Mouse (Mus musculus) embryonic facial prominence, embryonic 15.5 days (tissue): ENCODE measurements around the gene Ppme1. TPM values are rescaled to one million over a fixed set of nuclear protein-coding genes. Genes with fewer than 3 reads are reported as not detected.

ENCODE experiments used
- ATAC-seq: fragments of 200-750 bp; cut with Nextera tagmentation; 2 replicates; pipeline ENCODE4 v1.8.0; 2017; ENCODE audit warnings: low read depth, moderate TSS enrichment; ENCODE audit not compliant: insufficient number of reproducible peaks, low FRiP score, low TSS enrichment
- H3K27ac ChIP-seq: fragments of 300-500 bp; sonication (generic); replicated peaks from 2 replicates; pipeline ENCODE4 v1.5.1; 2015; ENCODE audit warnings: mild to moderate bottlenecking, inconsistent platforms
- H3K27me3 ChIP-seq: fragments of 300-500 bp; sonication (generic); 2 replicates; pipeline ENCODE4 v1.6.1; 2015; ENCODE audit warnings: inconsistent platforms
- H3K36me3 ChIP-seq: fragments of 300-500 bp; sonication (generic); 2 replicates; pipeline ENCODE4 v1.6.1; 2015; ENCODE audit warnings: mild to moderate bottlenecking, inconsistent platforms
- H3K4me1 ChIP-seq: fragments of 300-500 bp; sonication (generic); 2 replicates; pipeline ENCODE4 v1.6.1; 2015; ENCODE audit warnings: inconsistent platforms
- H3K4me2 ChIP-seq: fragments of 300-500 bp; sonication (generic); replicated peaks from 2 replicates; pipeline ENCODE4 v1.6.1; 2015; ENCODE audit warnings: mild to moderate bottlenecking, inconsistent platforms
- H3K4me3 ChIP-seq: fragments of 300-500 bp; sonication (generic); replicated peaks from 2 replicates; pipeline ENCODE4 v1.5.1; 2015; ENCODE audit warnings: mild to moderate bottlenecking, inconsistent platforms
- H3K9ac ChIP-seq: fragments of 300-500 bp; sonication (generic); 2 replicates; pipeline ENCODE4 v1.6.1; 2015; ENCODE audit warnings: inconsistent platforms
- H3K9me3 ChIP-seq: fragments of 300-500 bp; sonication (generic); replicated peaks from 2 replicates; pipeline ENCODE4 v1.6.1; 2016; ENCODE audit warnings: inconsistent platforms
- WGBS: fragments of 180-500 bp; shearing (Covaris S2); methylation state at CpG from one replicate; pipeline ENCODE4 v1.1.7; 2015; 5-methylcytosine and 5-hydroxymethylcytosine counted together
- polyA plus RNA-seq: library from polyadenylated mRNA; unstranded; fragments of >200 nt; fragmentation: Nextera tagmentation; extraction: Ambion mirVana; gene quantifications from 2 replicates; pipeline ENCODE4 v1.2.1, GENCODE M21; 2015

Gene Ppme1
- polyA plus RNA-seq, 1 experiment from 2014 or later, result 59.7 TPM

- no peaks in the 10 kb centered on the region for H3K9me3 ChIP-seq
- no peaks in the 10 kb centered on the region for H3K4me1 ChIP-seq
- no peak overlapping the region for H3K27ac ChIP-seq
- H3K36me3 ChIP-seq, result peaks cover 38% of the 10 kb centered on the region
- H3K4me3 ChIP-seq, result no peak overlapping the region
- no peak for ATAC-seq
- H3K27me3 ChIP-seq, result no peaks in the 10 kb centered on the region
- 71% methylated on average over 2 of the region's 2 CpGs for WGBS
- H3K4me2 ChIP-seq, result no peak overlapping the region
- no peak overlapping the region for H3K9ac ChIP-seq
These were observed 6.2 kb upstream of the Ppme1 start for GRCm38 (mm10) chr7:100378257-100378656.

GRCm38 (mm10) chr7:100372452-100372980 lies 409 bp upstream of the Ppme1 start:
- Histone ChIP-seq H3K27me3 (no peaks in the 10 kb centered on the region), H3K4me2 (peak overlapping the region; percentile 56), H3K4me3 (peak overlapping the region; percentile 69), H3K27ac (peak overlapping the region; percentile 87), H3K9me3 (no peaks in the 10 kb centered on the region), H3K36me3 (peaks cover 21% of the 10 kb centered on the region), H3K9ac (peak overlapping the region; percentile 45), H3K4me1 (peaks cover 11% of the 10 kb centered on the region)
- 4% methylated on average over 17 of the region's 17 CpGs for WGBS
- no peak for ATAC-seq

GRCm38 (mm10) chr7:100364888-100365287 lies 7.2 kb downstream of the Ppme1 start:
- Histone ChIP-seq H3K27ac (no peak overlapping the region), H3K4me1 (peaks cover 4% of the 10 kb centered on the region; the same call in 1 of the 2 replicates), H3K9ac (no peak overlapping the region), H3K36me3 (no peaks in the 10 kb centered on the region), H3K27me3 (no peaks in the 10 kb centered on the region), H3K9me3 (no peaks in the 10 kb centered on the region), H3K4me2 (no peak overlapping the region), H3K4me3 (no peak overlapping the region)
- ATAC-seq, result no peak
- WGBS, result 44% methylated on average over 6 of the region's 6 CpGs

GRCm38 (mm10) chr7:100363162-100363561 lies 8.9 kb downstream of the Ppme1 start:
- WGBS, result 74% methylated on average over 2 of the region's 2 CpGs
- no peak overlapping the region for H3K27ac ChIP-seq
- H3K4me2 ChIP-seq, result no peak overlapping the region
- no peak overlapping the region for H3K9ac ChIP-seq
- H3K4me1 ChIP-seq, result peaks cover 4% of the 10 kb centered on the region; the same call in 1 of the 2 replicates
- ATAC-seq, result no peak
- H3K9me3 ChIP-seq, result no peaks in the 10 kb centered on the region
- H3K27me3 ChIP-seq, result no peaks in the 10 kb centered on the region
- no peak overlapping the region for H3K4me3 ChIP-seq
- no peaks in the 10 kb centered on the region for H3K36me3 ChIP-seq

- Histone ChIP-seq H3K27ac (no peak overlapping the region), H3K4me1 (no peaks in the 10 kb centered on the region), H3K4me2 (no peak overlapping the region), H3K4me3 (no peak overlapping the region), H3K9me3 (no peaks in the 10 kb centered on the region), H3K36me3 (no peaks in the 10 kb centered on the region), H3K9ac (no peak overlapping the region), H3K27me3 (no peaks in the 10 kb centered on the region)
- ATAC-seq, result no peak
These were observed 14.3 kb downstream of the Ppme1 start for GRCm38 (mm10) chr7:100357856-100358255.

GRCm38 (mm10) chr7:100356768-100357167 lies 15.3 kb downstream of the Ppme1 start:
- no peak overlapping the region for H3K9ac ChIP-seq
- H3K27ac ChIP-seq, result no peak overlapping the region
- H3K4me2 ChIP-seq, result no peak overlapping the region
- 0 out of 2 replicates have a peak, but pooled peaks cover 3% of the 10 kb centered on the region for H3K36me3 ChIP-seq
- no peaks in the 10 kb centered on the region for H3K27me3 ChIP-seq
- H3K4me3 ChIP-seq, result no peak overlapping the region
- no peaks in the 10 kb centered on the region for H3K4me1 ChIP-seq
- no peaks in the 10 kb centered on the region for H3K9me3 ChIP-seq
- no peak for ATAC-seq
- WGBS, result 91% methylated on average over 1 of the region's 1 CpGs

- H3K36me3 ChIP-seq, result peaks cover 7% of the 10 kb centered on the region; the same call in 1 of the 2 replicates
- no peak overlapping the region for H3K4me2 ChIP-seq
- H3K9me3 ChIP-seq, result no peaks in the 10 kb centered on the region
These were observed 15.8 kb downstream of the Ppme1 start for GRCm38 (mm10) chr7:100356324-100356723.

GRCm38 (mm10) chr7:100354984-100355383 lies 17.1 kb downstream of the Ppme1 start:
- ATAC-seq, result no peak
- H3K9ac ChIP-seq, result no peak overlapping the region
- peaks cover 9% of the 10 kb centered on the region; the same call in 1 of the 2 replicates for H3K36me3 ChIP-seq
- no peak overlapping the region for H3K27ac ChIP-seq
- 83% methylated on average over 4 of the region's 4 CpGs for WGBS
- no peak overlapping the region for H3K4me2 ChIP-seq
- H3K27me3 ChIP-seq, result no peaks in the 10 kb centered on the region
- no peaks in the 10 kb centered on the region for H3K4me1 ChIP-seq
- no peaks in the 10 kb centered on the region for H3K9me3 ChIP-seq
- H3K4me3 ChIP-seq, result no peak overlapping the region

More at GRCm38 (mm10) chr7:100356324-100356723, 15.8 kb downstream of the Ppme1 start:
- WGBS, result 85% methylated on average over 5 of the region's 5 CpGs
- Histone ChIP-seq H3K27ac (no peak overlapping the region), H3K27me3 (no peaks in the 10 kb centered on the region), H3K4me1 (no peaks in the 10 kb centered on the region), H3K4me3 (no peak overlapping the region), H3K9ac (no peak overlapping the region)
- no peak for ATAC-seq

- Histone ChIP-seq H3K4me1 (no peaks in the 10 kb centered on the region), H3K36me3 (peaks cover 82% of the 10 kb centered on the region), H3K4me2 (no peak overlapping the region), H3K9me3 (no peaks in the 10 kb centered on the region), H3K9ac (no peak overlapping the region), H3K27ac (no peak overlapping the region), H3K4me3 (no peak overlapping the region), H3K27me3 (no peaks in the 10 kb centered on the region)
- 87% methylated on average over 2 of the region's 2 CpGs for WGBS
- ATAC-seq, result no peak
These were observed 36.2 kb downstream of the Ppme1 start for GRCm38 (mm10) chr7:100335921-100336320.

GRCm38 (mm10) chr7:100331269-100331668 lies 40.8 kb downstream of the Ppme1 start:
- Histone ChIP-seq H3K9ac (no peak overlapping the region), H3K27me3 (no peaks in the 10 kb centered on the region), H3K27ac (no peak overlapping the region), H3K4me2 (no peak overlapping the region), H3K4me1 (no peaks in the 10 kb centered on the region), H3K9me3 (no peaks in the 10 kb centered on the region), H3K4me3 (no peak overlapping the region), H3K36me3 (peaks cover 67% of the 10 kb centered on the region)
- WGBS, result 83% methylated on average over 3 of the region's 3 CpGs
- no peak for ATAC-seq

GRCm38 (mm10) chr7:100328636-100329035 lies 43.5 kb downstream of the Ppme1 start:
- no peaks in the 10 kb centered on the region for H3K27me3 ChIP-seq
- peaks cover 48% of the 10 kb centered on the region for H3K36me3 ChIP-seq
- no peak overlapping the region for H3K4me2 ChIP-seq
- WGBS, result 78% methylated on average over 4 of the region's 4 CpGs
- H3K4me3 ChIP-seq, result no peak overlapping the region
- H3K9ac ChIP-seq, result no peak overlapping the region
- no peak for ATAC-seq
- H3K4me1 ChIP-seq, result no peaks in the 10 kb centered on the region
- no peaks in the 10 kb centered on the region for H3K9me3 ChIP-seq
- H3K27ac ChIP-seq, result no peak overlapping the region

- Histone ChIP-seq H3K4me3 (no peak overlapping the region), H3K27ac (no peak overlapping the region), H3K9ac (no peak overlapping the region), H3K36me3 (peaks cover 38% of the 10 kb centered on the region), H3K27me3 (no peaks in the 10 kb centered on the region), H3K9me3 (no peaks in the 10 kb centered on the region), H3K4me2 (no peak overlapping the region), H3K4me1 (no peaks in the 10 kb centered on the region)
- ATAC-seq, result no peak
- WGBS, result 80% methylated on average over 7 of the region's 7 CpGs
These were observed 44.6 kb downstream of the Ppme1 start for GRCm38 (mm10) chr7:100327514-100327913.
